Mouse (Mus musculus): ENCODE data around the gene Dcst2.

The Dcst2 gene

DNA sequence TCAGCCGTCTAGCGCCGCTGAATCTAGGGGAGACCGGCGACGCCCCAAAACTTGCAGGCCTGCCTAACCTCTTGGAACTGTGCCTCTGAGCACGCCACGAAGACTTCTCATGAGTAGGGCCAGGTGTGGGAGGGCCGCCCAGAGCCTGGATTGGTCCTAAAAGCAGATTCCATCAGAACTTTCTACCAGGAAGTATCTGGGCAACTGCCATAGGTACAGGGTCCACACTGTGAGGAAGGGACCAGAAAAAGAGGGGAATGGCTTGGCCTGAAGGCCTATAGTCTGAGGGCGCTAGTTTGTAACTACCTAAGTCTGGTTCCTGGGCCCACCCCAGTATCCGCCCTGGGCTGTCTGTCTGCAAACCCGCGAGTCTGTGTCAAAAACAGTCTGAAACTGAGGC, 30.2 kb upstream of the Dcst2 start:
- no peak for DNase-seq (ENCODE audit: low spot score in 2 of 2)

- no peak for DNase-seq (ENCODE audit: low spot score in 2 of 2)
These were observed 29.8 kb upstream of the Dcst2 start for GRCm38 (mm10) chr3:89332013-89332412.

- no peak for DNase-seq (ENCODE audit: low spot score in 2 of 2)
These were observed 29.3 kb upstream of the Dcst2 start for GRCm38 (mm10) chr3:89332476-89332875.

DNA sequence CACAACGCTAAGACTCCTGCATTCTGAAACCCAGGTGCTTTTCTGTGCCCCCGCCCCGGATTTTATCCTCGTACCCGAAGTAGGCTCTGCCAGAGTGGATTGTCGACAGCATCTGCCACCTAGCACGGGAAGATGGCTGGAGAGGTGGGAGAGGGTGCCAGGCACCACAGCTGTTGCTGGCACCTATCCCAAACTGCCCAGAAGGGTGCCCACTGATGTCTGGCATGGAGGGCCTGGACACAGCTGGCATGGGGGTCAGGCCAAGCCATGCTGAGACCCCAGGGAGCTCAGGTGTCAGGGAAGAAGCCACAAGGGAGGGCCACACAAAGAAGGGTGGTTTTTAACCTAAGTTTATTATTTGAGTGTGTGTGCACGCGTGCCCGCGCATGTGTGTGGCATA, 28.7 kb upstream of the Dcst2 start:
- no peak for DNase-seq (ENCODE audit: low spot score in 2 of 2)

DNA sequence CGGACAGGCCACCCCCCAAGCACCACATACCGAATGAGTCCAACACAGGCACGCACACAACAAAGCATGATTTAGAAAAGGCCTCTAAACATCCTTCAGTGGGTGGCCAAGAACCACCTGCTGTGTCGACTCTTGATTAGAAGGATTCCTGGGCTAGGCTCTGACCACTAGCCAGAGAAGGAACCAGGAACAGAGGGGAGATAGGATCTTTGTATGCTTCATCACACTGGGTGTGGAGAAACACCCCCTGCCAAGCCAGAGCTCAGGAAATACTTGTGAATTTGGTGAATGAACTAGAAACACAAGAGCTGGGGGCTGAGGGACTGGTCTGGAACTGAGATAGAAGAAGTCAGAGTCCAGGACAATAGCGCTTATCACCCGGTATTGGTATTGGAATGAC, 25.2 kb upstream of the Dcst2 start:
- no peak for DNase-seq (ENCODE audit: low spot score in 2 of 2)

GRCm38 (mm10) chr3:89337062-89337720, 24.6 kb upstream of the Dcst2 start:
- no peak for DNase-seq (ENCODE audit: low spot score in 2 of 2)

DNA sequence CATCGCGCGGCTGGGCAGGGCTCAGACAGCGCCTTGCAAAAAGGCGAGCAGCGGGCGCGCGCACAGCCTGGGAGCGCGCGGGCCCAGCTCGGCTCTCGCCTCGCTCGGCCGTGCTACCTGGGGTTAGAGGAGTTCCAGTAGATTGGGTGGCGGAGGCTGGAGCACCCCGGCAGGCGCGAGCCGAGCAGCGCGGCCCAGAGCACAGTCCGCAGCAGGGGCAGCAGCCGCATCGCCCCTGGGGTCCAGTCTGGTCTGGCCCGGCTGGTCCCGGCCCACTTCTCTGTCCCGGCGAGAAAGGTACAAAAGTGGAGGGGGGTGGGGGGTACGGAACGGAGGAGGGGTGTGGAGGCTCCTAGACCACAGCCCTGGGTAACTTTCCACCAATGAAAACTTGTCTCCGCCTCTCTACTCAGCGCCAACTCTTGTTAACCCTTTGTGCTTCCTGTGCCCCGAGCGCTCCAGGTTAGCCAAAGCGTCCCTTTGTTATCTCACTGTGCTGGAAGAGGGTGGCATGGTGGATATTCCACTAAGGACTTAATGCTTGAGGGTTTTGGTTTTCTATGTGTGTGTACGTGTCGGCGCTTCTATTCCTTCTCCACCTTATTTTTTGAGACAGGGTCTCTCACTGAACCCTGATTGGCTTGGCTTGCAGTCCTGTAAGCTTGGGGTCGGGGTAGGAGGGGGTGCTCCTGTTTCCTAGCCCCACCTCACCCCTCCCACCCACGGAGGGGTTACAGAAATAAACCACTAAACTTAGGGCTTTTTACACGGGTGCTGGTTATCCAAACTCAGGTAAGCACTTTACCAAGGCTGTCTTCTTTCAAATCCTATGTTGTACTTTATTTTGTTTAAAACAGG, 23.8 kb upstream of the Dcst2 start, which contains the start of gene Efna4:
TSS of gene Efna4 (minus strand) at position 308 of the 858 bp plus-strand sequence.
- DNase-seq (ENCODE audit: low spot score in 2 of 2): peak in 1 of 2 experiments; percentile 56

- peak in 1 of 2 experiments; percentile 74 for DNase-seq (ENCODE audit: low spot score in 2 of 2)
These were observed 22.4 kb upstream of the Dcst2 start for GRCm38 (mm10) chr3:89339416-89339815.

- peak; percentile 57 to 60 for DNase-seq (ENCODE audit: low spot score in 2 of 2)
These were observed 21.3 kb upstream of the Dcst2 start for GRCm38 (mm10) chr3:89340465-89340864.

DNA sequence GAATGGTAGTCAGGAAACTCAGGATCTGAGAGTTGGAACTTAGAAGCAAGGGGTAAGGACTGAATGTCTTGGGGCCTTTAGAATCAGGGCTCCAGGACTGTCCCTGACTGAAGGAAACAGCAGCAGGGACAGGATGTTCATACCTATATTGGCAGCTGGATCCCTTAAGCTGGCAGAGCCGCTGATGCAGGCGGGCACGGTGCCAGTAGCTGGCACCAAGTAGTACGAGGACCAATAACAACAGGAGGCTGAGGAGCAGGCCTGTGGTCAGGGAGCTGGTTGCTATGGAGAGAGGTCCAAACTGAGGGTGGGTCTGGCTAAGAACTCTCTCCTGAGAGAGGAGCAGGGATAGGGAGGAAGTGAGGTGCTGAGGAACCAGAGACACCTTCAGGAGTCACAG, 20.0 kb upstream of the Dcst2 start:
- no peak for DNase-seq (ENCODE audit: low spot score in 2 of 2)

DNA sequence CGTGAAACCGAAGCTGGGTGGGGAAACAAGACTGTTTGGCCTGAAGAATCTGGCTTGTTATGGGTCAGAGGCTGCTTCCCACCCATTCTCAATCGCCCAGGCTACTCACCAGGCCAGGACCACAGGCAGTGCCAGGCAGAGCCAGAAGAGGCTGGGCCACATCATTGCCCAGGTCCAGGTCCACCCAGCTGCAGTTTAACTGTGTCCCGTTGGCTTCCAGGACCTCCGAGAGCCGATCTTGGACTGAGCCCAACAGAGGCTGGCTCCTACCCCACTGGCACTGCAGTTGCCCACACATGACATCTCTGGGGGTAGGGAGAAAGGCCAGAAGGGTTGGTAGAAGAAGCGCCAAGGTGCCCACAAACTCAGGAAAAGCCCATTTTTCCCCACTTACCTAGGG, 18.5 kb upstream of the Dcst2 start:
- no peak for DNase-seq (ENCODE audit: low spot score in 2 of 2)

- DNase-seq (ENCODE audit: low spot score in 2 of 2): no peak
These were observed 14.8 kb upstream of the Dcst2 start for GRCm38 (mm10) chr3:89346815-89347540.

DNA sequence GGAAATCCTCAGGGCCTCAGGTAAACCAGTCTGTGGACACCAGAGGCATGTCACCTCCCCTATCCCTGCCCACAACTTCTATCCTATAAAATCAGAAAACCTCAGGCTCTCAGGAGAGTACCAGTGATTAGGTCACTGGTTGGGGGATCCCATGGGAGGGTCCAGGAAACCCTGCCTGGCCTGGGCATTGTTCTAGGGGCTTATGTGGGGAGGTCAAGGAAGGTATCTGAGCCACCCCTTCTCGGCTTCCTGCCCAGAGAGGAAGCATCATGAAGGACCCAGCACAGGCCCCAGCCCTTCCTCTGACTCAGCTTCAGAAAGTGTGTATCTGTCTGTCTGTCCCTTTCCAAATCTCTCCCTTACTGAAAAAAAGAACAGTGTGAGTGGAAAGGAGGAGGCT, 13.9 kb upstream of the Dcst2 start:
- DNase-seq (ENCODE audit: low spot score in 2 of 2): no peak

DNA sequence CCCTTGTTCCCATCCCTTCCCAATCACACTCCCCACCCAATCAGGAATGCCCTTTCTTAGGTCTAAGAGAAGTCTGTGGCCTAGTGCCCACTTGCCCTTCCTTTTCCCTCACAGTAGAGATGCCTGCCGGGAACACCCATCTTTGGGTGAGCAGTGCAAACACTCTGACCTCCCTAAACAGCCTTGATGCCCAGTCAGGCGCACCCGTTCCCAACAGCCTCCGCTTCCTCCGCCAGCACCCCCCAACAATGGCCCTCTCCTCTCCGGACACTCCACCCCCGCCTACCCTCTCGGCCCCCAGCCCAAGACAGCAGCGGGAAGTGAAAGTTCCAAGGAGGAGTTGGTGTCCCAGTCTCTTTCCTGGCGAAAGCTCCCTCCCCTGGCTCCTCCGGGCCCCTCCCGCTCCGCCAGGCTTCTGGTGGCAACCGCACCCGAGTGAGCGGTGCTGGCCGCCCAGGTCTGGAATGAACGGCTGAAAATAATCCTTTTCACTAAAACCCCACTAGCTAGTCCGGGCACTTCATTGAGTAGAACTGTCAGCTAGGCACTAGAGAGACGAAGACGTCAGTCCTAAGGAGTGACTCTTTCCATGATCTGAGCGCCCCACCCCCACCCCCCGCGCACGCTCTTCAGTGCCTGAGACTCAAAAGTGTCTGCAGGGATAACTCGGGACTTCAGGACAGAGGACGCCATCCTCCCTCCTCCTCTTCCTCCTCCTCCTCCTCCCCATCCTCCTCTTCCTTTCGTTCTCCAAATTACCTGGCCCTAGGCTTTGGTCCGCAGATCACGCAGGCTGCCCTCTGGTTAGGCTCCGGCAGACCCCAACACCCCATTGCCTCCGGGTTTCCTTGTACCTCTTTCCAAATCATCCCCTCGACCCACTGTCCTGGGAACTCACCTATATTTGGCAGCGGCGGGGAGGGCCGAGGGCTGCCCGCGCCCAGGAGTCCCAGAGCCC, 12.6 kb upstream of the Dcst2 start:
- DNase-seq (ENCODE audit: low spot score in 2 of 2): peak; percentile 31 to 42

DNA sequence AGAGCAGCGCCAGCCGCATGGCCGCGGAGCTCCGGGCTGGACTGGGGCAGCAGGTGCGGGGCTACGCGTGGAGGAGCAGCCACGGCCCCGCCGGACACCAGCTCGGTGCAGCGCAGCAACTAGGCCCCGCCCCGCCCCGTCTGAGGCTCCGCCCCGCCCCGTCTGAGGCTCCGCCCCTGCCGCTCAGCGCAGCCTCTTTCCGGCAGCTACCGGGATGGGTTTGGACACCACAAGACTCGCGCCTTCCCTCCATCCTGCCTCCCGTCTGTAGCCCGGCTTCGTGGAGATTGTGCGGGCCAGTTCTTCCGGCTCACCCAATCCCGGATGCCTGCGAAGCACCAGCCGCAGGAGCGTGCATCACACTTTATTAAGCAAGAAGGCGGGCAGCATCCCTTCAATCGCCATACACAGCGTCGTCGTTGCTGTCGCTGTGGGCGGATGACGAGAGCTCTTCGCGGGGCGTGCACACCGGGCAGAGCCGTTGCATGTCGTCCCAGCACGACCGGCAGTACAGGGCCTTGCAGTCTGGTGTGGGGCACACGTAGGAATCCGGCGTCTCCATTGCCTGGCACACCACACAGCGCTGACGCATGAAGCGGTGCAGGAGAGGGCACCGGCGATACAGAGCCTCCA, 11.8 kb upstream of the Dcst2 start, which contains the start of gene Adam15:
TSS of gene Adam15 (minus strand) at position 128 of the 633 bp plus-strand sequence.
- peak; percentile 89 to 96 for DNase-seq (ENCODE audit: low spot score in 2 of 2)

- DNase-seq (ENCODE audit: low spot score in 2 of 2): no peak
These were observed 10.5 kb upstream of the Dcst2 start for GRCm38 (mm10) chr3:89351271-89351670.

- DNase-seq (ENCODE audit: low spot score in 2 of 2): peak; percentile 75 to 80
These were observed 6.8 kb upstream of the Dcst2 start for GRCm38 (mm10) chr3:89354816-89355511.

DNA sequence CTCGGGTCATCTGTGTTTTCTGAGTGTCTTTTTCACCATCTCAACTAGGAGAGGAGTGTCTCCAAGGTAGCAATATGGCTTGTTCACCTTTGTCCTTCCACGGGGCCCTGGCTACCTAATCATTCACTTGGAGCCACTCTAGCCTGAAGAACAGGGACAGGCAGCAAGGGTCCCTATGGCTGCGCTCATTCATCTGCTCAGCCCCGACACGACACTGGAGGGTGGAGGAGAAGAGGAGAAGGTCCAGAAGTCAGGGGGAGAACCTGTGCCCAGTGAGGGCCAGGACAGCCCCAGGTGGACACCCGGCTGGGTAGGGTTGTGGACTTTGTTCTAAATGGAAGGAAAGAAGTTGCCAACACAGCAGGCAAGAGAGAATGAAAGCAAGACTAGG, 6.3 kb upstream of the Dcst2 start:
- DNase-seq (ENCODE audit: low spot score in 2 of 2): no peak

DNA sequence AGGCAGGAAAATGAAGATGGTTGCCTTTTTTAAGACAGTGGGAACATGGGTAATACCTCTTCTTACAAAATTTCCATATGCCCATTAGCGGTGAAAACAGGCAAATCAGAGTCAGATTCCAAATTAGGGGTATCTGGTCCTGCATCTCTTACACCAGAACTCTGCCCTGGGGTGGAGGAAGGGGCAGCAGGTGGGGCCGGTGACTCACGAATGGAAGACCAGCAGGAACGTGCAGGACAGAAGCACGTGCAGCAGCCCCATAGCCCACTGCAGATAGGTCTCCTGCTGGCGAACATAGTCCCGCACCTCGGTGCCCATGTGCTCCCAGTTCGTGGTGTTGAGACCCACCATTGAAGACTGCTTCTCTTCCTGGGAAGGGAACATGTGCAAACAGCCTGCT, 5.7 kb upstream of the Dcst2 start:
- no peak for DNase-seq (ENCODE audit: low spot score in 2 of 2)

- no peak for DNase-seq (ENCODE audit: low spot score in 2 of 2)
These were observed 2.1 kb upstream of the Dcst2 start for GRCm38 (mm10) chr3:89359630-89360029.

Measured in urinary bladder, adult 18-20 months (tissue).